Mouse (Mus musculus) myocyte (in vitro differentiated cells): ENCODE results near the gene Sstr3. TPM values are rescaled to one million over a fixed set of nuclear protein-coding genes. Genes with fewer than 3 reads are reported as not detected.

Source experiments
- H3K27me3 ChIP-seq: one replicate; pipeline ENCODE4 v1.6.1; 2011; ENCODE audit not compliant: control insufficient read depth, insufficient read depth, insufficient read length
- H3K36me3 ChIP-seq: one replicate; pipeline ENCODE4 v1.6.1; 2011; ENCODE audit not compliant: control insufficient read depth, insufficient read depth
- H3K4me2 ChIP-seq: one replicate; pipeline ENCODE4 v1.6.1; 2011; ENCODE audit warnings: low read depth, control low read depth
- H3K4me3 ChIP-seq: one replicate; pipeline ENCODE4 v1.5.1; 2011; ENCODE audit warnings: mild to moderate bottlenecking, control low read depth, moderate library complexity
- H3K79me2 ChIP-seq: one replicate; pipeline ENCODE4 v1.6.1; 2011; ENCODE audit not compliant: control insufficient read depth, insufficient read depth
- H3ac ChIP-seq: one replicate; pipeline ENCODE4 v1.6.1; 2011; ENCODE audit not compliant: control insufficient read depth, insufficient read length
- CEBPB ChIP-seq: IDR thresholded peaks from 2 replicates; pipeline ENCODE4 v1.6.1; 2011; ENCODE audit warnings: mild to moderate bottlenecking, moderate library complexity; ENCODE audit not compliant: poor library complexity, insufficient read depth, severe bottlenecking
- E2F4 ChIP-seq: IDR thresholded peaks from one replicate; pipeline ENCODE4 v1.6.1; 2011; ENCODE audit warnings: mild to moderate bottlenecking, control low read depth, moderate library complexity; ENCODE audit not compliant: insufficient read depth
- MAX ChIP-seq: IDR thresholded peaks from one replicate; pipeline ENCODE4 v1.6.1; 2011; ENCODE audit warnings: low read depth, mild to moderate bottlenecking, control low read depth
- MYOD1 ChIP-seq, 3 experiments: IDR thresholded peaks; one replicate each; pipeline ENCODE4 v1.6.1; 2011; ENCODE audit warnings: control low read depth in 2 of 3, low read depth in 2 of 3, mild to moderate bottlenecking in 2 of 3, moderate library complexity in 1 of 3; ENCODE audit not compliant: insufficient read length in 2 of 3, control insufficient read depth in 1 of 3
- MYOG ChIP-seq, 3 experiments: IDR thresholded peaks; one replicate each; pipeline ENCODE4 v1.6.1; 2011; ENCODE audit warnings: control low read depth in 2 of 3, low read depth in 2 of 3, mild to moderate bottlenecking in 2 of 3; ENCODE audit not compliant: insufficient read length in 2 of 3, control insufficient read depth in 1 of 3, insufficient read depth in 1 of 3
- POLR2A ChIP-seq: IDR thresholded peaks from one replicate; pipeline ENCODE4 v1.6.1; 2011; ENCODE audit warnings: low read depth, mild to moderate bottlenecking, control low read depth, moderate library complexity; ENCODE audit not compliant: insufficient read length
- POLR2AphosphoS2 ChIP-seq: IDR thresholded peaks from one replicate; pipeline ENCODE4 v1.6.1; 2011; ENCODE audit warnings: low read depth, control low read depth; ENCODE audit not compliant: insufficient read length
- REST ChIP-seq: IDR thresholded peaks from one replicate; pipeline ENCODE4 v1.6.1; 2011; ENCODE audit warnings: mild to moderate bottlenecking, control low read depth, moderate library complexity; ENCODE audit not compliant: insufficient read depth, insufficient read length
- SRF ChIP-seq: IDR thresholded peaks from one replicate; pipeline ENCODE4 v1.6.1; 2011; ENCODE audit warnings: low read depth; ENCODE audit not compliant: control insufficient read depth, insufficient read length
- TCF12 ChIP-seq: IDR thresholded peaks from one replicate; pipeline ENCODE4 v1.6.1; 2011; ENCODE audit warnings: mild to moderate bottlenecking, control low read depth; ENCODE audit not compliant: poor library complexity, insufficient read depth, severe bottlenecking
- TCF3 ChIP-seq: IDR thresholded peaks from one replicate; pipeline ENCODE4 v1.6.1; 2011; ENCODE audit warnings: low read depth, control low read depth; ENCODE audit not compliant: insufficient read length
- USF1 ChIP-seq: IDR thresholded peaks from one replicate; pipeline ENCODE4 v1.6.1; 2011; ENCODE audit warnings: low read depth, mild to moderate bottlenecking, control low read depth, moderate library complexity
- polyA plus RNA-seq: library from polyadenylated mRNA; unstranded; fragments of >200 nt; fragmentation: generic; extraction: Trizol; gene quantifications from one replicate; pipeline ENCODE4 v1.2.1, GENCODE M21; 2012; ENCODE audit warnings: missing spikeins

Sstr3 gene
- polyA plus RNA-seq, 1 experiment, result not detected

GRCm38 (mm10) chr15:78489248-78489647 is 55.2 kb downstream of the Sstr3 start:
- no peaks in the 10 kb centered on the region for H3K36me3 ChIP-seq
- H3K79me2 ChIP-seq, result no peaks in the 10 kb centered on the region
- H3ac ChIP-seq, result no peak overlapping the region
- H3K4me2 ChIP-seq, result no peak overlapping the region
- H3K4me3 ChIP-seq, result no peak overlapping the region
- TF ChIP-seq MYOG (IDR thresholded peaks at IDR 0.05; ENCODE audit: control insufficient read depth in 1 of 3, insufficient read depth in 1 of 3, insufficient read length in 2 of 3, low read depth in 2 of 3), result no peak
- TF ChIP-seq POLR2A, result no peak
- no peak for TF ChIP-seq POLR2AphosphoS2
- TF ChIP-seq MYOD1 (IDR thresholded peaks at IDR 0.05; ENCODE audit: control insufficient read depth in 1 of 3, insufficient read length in 2 of 3, low read depth in 2 of 3), result no peak
- TF ChIP-seq MAX, result no peak
- TF ChIP-seq CEBPB, result no peak
- no peak for TF ChIP-seq TCF12
- TF ChIP-seq SRF, result no peak
- TF ChIP-seq TCF3, result no peak
- TF ChIP-seq USF1, result no peak
- no peak for TF ChIP-seq REST
- TF ChIP-seq E2F4, result no peak
- H3K27me3 ChIP-seq, result peaks cover 26% of the 10 kb centered on the region

DNA sequence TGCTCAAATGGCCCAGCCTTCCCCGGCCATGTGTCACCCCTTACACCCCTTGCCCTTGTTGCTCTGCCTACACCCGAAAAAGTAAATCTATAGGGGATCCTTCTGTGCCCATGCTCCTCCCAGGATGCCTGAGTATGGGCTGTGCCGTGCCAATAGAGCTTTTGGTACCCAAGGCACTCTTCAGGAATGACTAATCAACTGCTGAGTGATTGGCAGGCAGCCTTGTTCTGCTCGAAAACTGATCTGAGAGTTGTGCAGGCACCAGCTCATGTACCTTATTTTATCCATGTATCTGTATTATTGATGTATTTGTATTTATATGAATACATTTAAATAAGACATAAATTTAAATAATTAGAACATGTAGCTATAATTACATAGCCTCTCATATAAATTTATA is 57.4 kb downstream of the Sstr3 start:
- Histone ChIP-seq H3K4me2 (no peak overlapping the region), H3ac (no peak overlapping the region), H3K4me3 (no peak overlapping the region), H3K27me3 (peaks cover 28% of the 10 kb centered on the region), H3K36me3 (no peaks in the 10 kb centered on the region), H3K79me2 (no peaks in the 10 kb centered on the region)
- no peak for TF ChIP-seq POLR2AphosphoS2

Other genes starting within 250 kb of the Sstr3 start
- gene Csf2rb2, start 239.0 kb downstream of the Sstr3 start, polyA plus RNA-seq, result 0.14 TPM
- 0.08 TPM for gene Csf2rb, start 218.9 kb downstream of the Sstr3 start, polyA plus RNA-seq
- gene Tex33, start 148.8 kb downstream of the Sstr3 start, polyA plus RNA-seq, result not detected
- gene Tst, start 138.8 kb downstream of the Sstr3 start, polyA plus RNA-seq, result 9.8 TPM
- 77.1 TPM for gene Mpst, start 138.3 kb downstream of the Sstr3 start, polyA plus RNA-seq
- 161 TPM for gene Kctd17, start 116.1 kb downstream of the Sstr3 start, polyA plus RNA-seq
- 0.08 TPM for gene Tmprss6, start 76.1 kb downstream of the Sstr3 start, polyA plus RNA-seq
- 0.67 TPM for gene Il2rb, start 49.4 kb downstream of the Sstr3 start, polyA plus RNA-seq
- 66.2 TPM for gene C1qtnf6, start 13.3 kb downstream of the Sstr3 start, polyA plus RNA-seq
- gene Rac2, start 28.1 kb upstream of the Sstr3 start, polyA plus RNA-seq, result not detected
- 0.10 TPM for gene Cyth4, start 52.4 kb upstream of the Sstr3 start, polyA plus RNA-seq
- 0.07 TPM for gene Elfn2, start 174.1 kb upstream of the Sstr3 start, polyA plus RNA-seq
- 0.06 TPM for gene Mfng, start 228.8 kb upstream of the Sstr3 start, polyA plus RNA-seq